Mouse (Mus musculus) ES-Bruce4 (cell line): Measurements from ENCODE around the gene Tpst1.

Source experiments
- CTCF ChIP-seq: IDR thresholded peaks from one replicate; pipeline ENCODE4 v1.8.1; 2011; ENCODE audit warnings: low read depth, low read length
- POLR2A ChIP-seq: IDR thresholded peaks from one replicate; pipeline ENCODE4 v1.8.1; 2011; ENCODE audit warnings: low read length; ENCODE audit not compliant: insufficient read depth

DNA sequence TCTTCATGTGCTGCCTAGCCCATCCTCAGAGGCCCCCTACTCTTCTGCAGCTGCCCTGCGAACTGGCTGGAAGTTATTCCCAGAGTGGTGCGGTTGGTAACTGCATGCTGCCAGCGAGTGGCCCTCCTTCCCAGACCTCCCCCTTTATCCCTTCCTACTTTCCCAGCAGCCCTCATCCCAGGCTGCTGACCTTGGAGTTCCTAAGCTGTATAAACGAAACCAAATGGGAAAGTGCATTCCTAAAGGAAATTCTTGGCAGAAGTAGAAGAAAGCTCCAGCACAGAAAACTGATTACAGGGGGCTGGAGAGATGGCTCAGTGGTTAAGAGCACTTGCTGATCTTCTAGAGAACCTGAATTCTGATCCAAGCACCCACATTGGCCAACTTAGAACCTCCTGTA is 68.9 kb downstream of the Tpst1 start:
- TF ChIP-seq POLR2A: no peak
- no peak for TF ChIP-seq CTCF
